Mouse (Mus musculus): ENCODE measurements around the gene Pex6. TPM values are rescaled to one million over a fixed set of nuclear protein-coding genes. Genes with fewer than 3 reads are reported as not detected.

Pex6 gene
- polyA plus RNA-seq (2015; fragmentation: Nextera tagmentation; extraction: Ambion mirVana) = 10.5 and 19.0 TPM in 2 replicates

- Histone ChIP-seq H3K36me3 (peaks cover 24% of the 10 kb centered on the region), H3K4me1 (replicated peaks) (peaks cover 16% of the 10 kb centered on the region), H3K9me3 (replicated peaks) (no peaks in the 10 kb centered on the region), H3K9ac (peak within 1 kb of the TSS; percentile 78), H3K4me3 (peak within 1 kb of the TSS; percentile 98), H3K27ac (peak within 1 kb of the TSS; percentile 80), H3K27me3 (no peaks in the 10 kb centered on the region), H3K4me2 (peak within 1 kb of the TSS; percentile 90)
- peak; percentile 90 for ATAC-seq (replicated peaks; ENCODE audit: insufficient number of reproducible peaks, insufficient read depth, low FRiP score, low read depth)
- 7% methylated on average over 36 of the region's 36 CpGs for WGBS
Observed at GRCm38 (mm10) chr17:46710959-46711597, at the start of gene Pex6. TSS of gene Pex6 (plus strand) at chr17:46711463.

DNA sequence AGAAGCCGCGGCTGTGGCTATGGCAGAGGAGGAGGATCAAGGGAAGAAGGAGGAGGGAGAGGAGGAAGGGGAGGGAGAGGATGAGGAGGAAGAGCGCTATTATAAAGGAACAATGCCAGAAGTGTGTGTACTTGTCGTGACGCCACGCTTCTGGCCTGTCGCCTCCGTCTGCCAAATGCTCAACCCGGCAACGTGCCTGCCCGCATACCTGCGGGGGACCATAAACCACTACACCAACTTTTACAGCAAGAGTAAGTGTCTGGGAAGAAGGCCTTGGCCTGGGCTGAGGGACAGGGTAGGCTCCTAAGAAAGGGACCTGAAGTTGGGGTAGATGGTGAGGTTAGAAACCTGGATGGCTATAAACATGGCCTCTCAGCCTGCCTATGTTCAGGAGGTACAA, 49.3 kb upstream of the Pex6 start:
- no peak for ATAC-seq (replicated peaks; ENCODE audit: insufficient number of reproducible peaks, insufficient read depth, low FRiP score, low read depth)
- Histone ChIP-seq H3K27me3 (no peaks in the 10 kb centered on the region), H3K36me3 (peaks cover 91% of the 10 kb centered on the region), H3K4me2 (no peak overlapping the region), H3K4me1 (replicated peaks) (no peaks in the 10 kb centered on the region), H3K4me3 (no peak overlapping the region), H3K9me3 (replicated peaks) (no peaks in the 10 kb centered on the region), H3K27ac (no peak overlapping the region), H3K9ac (no peak overlapping the region)
- 93% methylated on average over 12 of the region's 12 CpGs for WGBS

- Histone ChIP-seq H3K27ac (no peak overlapping the region), H3K4me3 (no peak overlapping the region), H3K9me3 (replicated peaks) (no peaks in the 10 kb centered on the region), H3K4me1 (replicated peaks) (no peaks in the 10 kb centered on the region), H3K4me2 (no peak overlapping the region), H3K36me3 (peaks cover 90% of the 10 kb centered on the region), H3K9ac (no peak overlapping the region), H3K27me3 (no peaks in the 10 kb centered on the region)
- WGBS = 82% methylated on average over 5 of the region's 5 CpGs
- ATAC-seq (replicated peaks; ENCODE audit: insufficient number of reproducible peaks, insufficient read depth, low FRiP score, low read depth) = no peak
Observed at GRCm38 (mm10) chr17:46662730-46663129, 48.5 kb upstream of the Pex6 start.

DNA sequence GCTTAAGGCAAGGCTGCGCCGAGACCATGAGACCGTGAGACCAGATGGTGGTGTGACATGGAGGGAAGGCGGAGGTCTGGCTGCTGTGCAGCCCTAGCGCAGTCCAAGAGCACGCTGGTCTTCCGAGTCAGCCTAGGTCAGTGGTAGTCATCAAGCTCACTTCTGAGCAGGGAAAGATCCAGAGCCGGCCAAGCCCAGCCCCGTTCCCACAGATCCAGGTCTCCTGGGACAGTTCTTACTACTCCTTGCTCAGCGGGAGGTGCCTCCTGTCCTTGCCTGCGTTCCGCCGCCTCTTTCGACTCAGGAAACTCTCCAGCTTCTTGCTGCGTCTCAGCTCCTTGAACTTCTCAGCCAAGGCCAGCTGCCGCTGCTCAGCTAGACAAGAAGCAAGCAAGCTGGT, 43.6 kb upstream of the Pex6 start:
- WGBS = 75% methylated on average over 16 of the region's 16 CpGs

GRCm38 (mm10) chr17:46669911-46670310, 41.4 kb upstream of the Pex6 start:
- Histone ChIP-seq H3K27me3 (no peaks in the 10 kb centered on the region), H3K27ac (no peak overlapping the region), H3K4me1 (replicated peaks) (peaks cover 18% of the 10 kb centered on the region), H3K4me3 (no peak overlapping the region), H3K36me3 (peaks cover 49% of the 10 kb centered on the region), H3K9ac (no peak overlapping the region), H3K4me2 (no peak overlapping the region), H3K9me3 (replicated peaks) (no peaks in the 10 kb centered on the region)
- 94% methylated on average over 10 of the region's 10 CpGs for WGBS
- ATAC-seq (replicated peaks; ENCODE audit: insufficient number of reproducible peaks, insufficient read depth, low FRiP score, low read depth) = no peak

More for the DNA sequence above, 43.6 kb upstream of the Pex6 start:
- Histone ChIP-seq H3K4me3 (no peak overlapping the region), H3K27me3 (no peaks in the 10 kb centered on the region), H3K27ac (no peak overlapping the region), H3K4me1 (replicated peaks) (peaks cover under 1% of the 10 kb centered on the region; the same call in 1 of the 2 replicates), H3K9me3 (replicated peaks) (no peaks in the 10 kb centered on the region), H3K9ac (no peak overlapping the region), H3K4me2 (no peak overlapping the region), H3K36me3 (peaks cover 67% of the 10 kb centered on the region)
- ATAC-seq (replicated peaks; ENCODE audit: insufficient number of reproducible peaks, insufficient read depth, low FRiP score, low read depth) = no peak

GRCm38 (mm10) chr17:46673850-46674529, 37.3 kb upstream of the Pex6 start, which contains the start of gene Rrp36:
TSS of gene Rrp36 (minus strand) at chr17:46674352.
- Histone ChIP-seq H3K9me3 (replicated peaks) (no peaks in the 10 kb centered on the region), H3K27me3 (no peaks in the 10 kb centered on the region), H3K27ac (peak within 1 kb of the TSS; percentile 83), H3K4me2 (peak within 1 kb of the TSS; percentile 85), H3K4me3 (peak within 1 kb of the TSS; percentile 85), H3K9ac (peak within 1 kb of the TSS; percentile 85), H3K36me3 (peaks cover 49% of the 10 kb centered on the region), H3K4me1 (replicated peaks) (peaks cover 36% of the 10 kb centered on the region)
- peak; percentile 85 for ATAC-seq (replicated peaks; ENCODE audit: insufficient number of reproducible peaks, insufficient read depth, low FRiP score, low read depth)
- 0% methylated on average over 43 of the region's 43 CpGs for WGBS

- WGBS = 20% methylated on average over 15 of the region's 15 CpGs
- ATAC-seq (replicated peaks; ENCODE audit: insufficient number of reproducible peaks, insufficient read depth, low FRiP score, low read depth) = peak; percentile 3; the same call in 1 of the 2 replicates
Observed at GRCm38 (mm10) chr17:46674530-46675283, 36.6 kb upstream of the Pex6 start.

DNA sequence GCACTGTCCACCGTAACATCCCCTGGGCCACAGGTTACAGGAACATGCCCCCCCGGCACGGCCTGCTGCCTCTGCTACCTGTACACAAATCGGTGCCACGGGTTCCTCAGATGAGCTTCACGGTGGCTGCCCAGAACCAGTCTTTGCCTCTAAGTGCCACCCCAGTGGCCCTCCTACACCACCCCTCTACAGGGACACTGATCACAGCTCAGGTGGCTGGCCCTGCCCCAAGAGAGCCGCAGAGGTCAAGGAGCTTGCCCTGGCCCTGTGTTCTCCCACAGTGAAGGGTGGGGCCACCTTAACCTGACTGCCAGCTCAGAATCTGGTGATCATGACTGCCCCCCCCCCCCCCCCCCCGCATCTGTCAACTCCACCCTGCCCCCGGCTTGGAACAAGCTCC, 32.8 kb upstream of the Pex6 start, which contains the start of gene Mea1:
Gene Mea1 (plus strand): TSS at position 378 of the 400 bp plus-strand sequence.
- ATAC-seq (replicated peaks; ENCODE audit: insufficient number of reproducible peaks, insufficient read depth, low FRiP score, low read depth) = no peak
- Histone ChIP-seq H3K9me3 (replicated peaks) (no peaks in the 10 kb centered on the region), H3K36me3 (peaks cover 37% of the 10 kb centered on the region), H3K4me3 (peak within 1 kb of the TSS; percentile 99), H3K9ac (peak within 1 kb of the TSS; percentile 83), H3K4me2 (peak within 1 kb of the TSS; percentile 74), H3K27ac (peak within 1 kb of the TSS; percentile 98), H3K4me1 (replicated peaks) (peaks cover 43% of the 10 kb centered on the region), H3K27me3 (no peaks in the 10 kb centered on the region)
- 80% methylated on average over 7 of the region's 9 CpGs for WGBS

More at GRCm38 (mm10) chr17:46674530-46675283, 36.6 kb upstream of the Pex6 start:
- peaks cover 43% of the 10 kb centered on the region for H3K4me1 ChIP-seq (replicated peaks)
- no peaks in the 10 kb centered on the region for H3K9me3 ChIP-seq (replicated peaks)
- peaks cover 42% of the 10 kb centered on the region for H3K36me3 ChIP-seq
- peak overlapping the region; percentile 85 for H3K4me2 ChIP-seq
- H3K4me3 ChIP-seq = peak overlapping the region; percentile 85
- no peaks in the 10 kb centered on the region for H3K27me3 ChIP-seq
- H3K27ac ChIP-seq = peak overlapping the region; percentile 83
- peak overlapping the region; percentile 85 for H3K9ac ChIP-seq

DNA sequence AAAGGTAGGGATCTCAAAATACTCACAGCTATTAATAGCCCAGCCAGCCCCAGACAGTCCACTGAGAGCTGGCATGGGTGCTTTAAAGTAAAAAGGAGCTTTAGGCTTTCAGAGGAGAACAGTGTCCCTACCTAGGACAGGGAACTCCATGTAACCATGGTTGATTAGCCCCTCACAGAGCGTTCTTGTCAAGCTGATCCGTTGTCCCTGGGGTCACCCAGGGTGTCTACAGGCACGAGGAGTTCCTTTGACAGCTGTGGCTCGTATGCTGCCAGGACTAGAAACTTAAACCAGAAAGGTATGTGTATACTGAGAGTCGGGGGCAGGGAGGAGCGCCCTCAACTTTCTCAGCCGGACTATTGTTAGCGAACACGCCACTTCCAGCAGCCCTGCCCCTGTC, 32.4 kb upstream of the Pex6 start:
- Histone ChIP-seq H3K4me3 (peak overlapping the region; percentile 99), H3K27me3 (no peaks in the 10 kb centered on the region), H3K27ac (peak overlapping the region; percentile 98), H3K4me1 (replicated peaks) (peaks cover 40% of the 10 kb centered on the region), H3K4me2 (peak overlapping the region; percentile 74), H3K9ac (peak overlapping the region; percentile 83), H3K9me3 (replicated peaks) (no peaks in the 10 kb centered on the region), H3K36me3 (peaks cover 42% of the 10 kb centered on the region)
- WGBS = 15% methylated on average over 9 of the region's 9 CpGs
- ATAC-seq (replicated peaks; ENCODE audit: insufficient number of reproducible peaks, insufficient read depth, low FRiP score, low read depth) = no peak

DNA sequence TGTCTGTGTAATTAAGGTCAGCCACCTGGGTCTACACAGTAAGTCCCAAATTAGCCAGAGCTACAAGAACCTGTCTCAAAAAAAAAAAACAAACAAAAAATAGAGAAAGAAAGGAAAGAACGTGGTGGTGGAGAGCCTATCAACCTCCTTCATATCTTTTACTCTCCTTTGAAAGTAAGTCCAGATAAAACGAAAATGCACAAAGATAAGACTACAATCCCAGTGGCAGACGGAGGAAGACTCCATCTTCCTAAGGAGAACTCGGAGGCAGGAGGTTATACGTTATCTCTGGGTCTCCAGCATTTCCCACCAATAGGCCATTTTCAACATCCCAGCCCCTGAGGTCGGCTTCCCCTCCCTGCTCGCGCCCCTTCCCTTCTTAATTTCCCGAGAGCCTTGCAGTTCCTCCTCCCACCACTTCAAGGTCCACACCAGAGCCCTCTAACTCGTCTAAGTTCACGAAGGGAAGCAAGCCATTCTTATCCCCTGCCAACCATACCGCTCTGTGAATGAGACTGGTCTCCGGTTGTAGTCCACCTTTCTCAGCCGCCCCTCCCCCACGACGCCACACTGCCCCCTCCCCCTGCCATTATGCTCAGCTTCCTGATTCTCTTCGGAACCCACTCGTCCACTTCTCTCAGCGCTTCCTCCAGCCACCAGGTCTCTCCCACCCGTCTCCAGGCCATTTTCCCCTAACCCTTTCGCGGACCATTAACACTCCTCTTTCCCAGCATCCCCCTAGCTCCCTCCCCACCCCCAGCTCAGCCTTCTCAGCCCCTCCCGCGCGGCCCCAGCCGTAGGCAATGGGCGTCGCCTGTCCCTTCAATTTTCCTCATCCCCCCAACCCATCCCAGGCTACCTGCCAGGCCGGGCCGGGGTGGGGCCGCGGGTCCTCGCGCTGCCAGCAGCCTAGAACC, 31.2 kb upstream of the Pex6 start:
- Histone ChIP-seq H3K27ac (peak overlapping the region; percentile 98), H3K36me3 (peaks cover 49% of the 10 kb centered on the region), H3K4me2 (peak overlapping the region; percentile 74), H3K27me3 (no peaks in the 10 kb centered on the region), H3K4me3 (peak overlapping the region; percentile 99), H3K4me1 (replicated peaks) (peaks cover 32% of the 10 kb centered on the region), H3K9me3 (replicated peaks) (no peaks in the 10 kb centered on the region), H3K9ac (peak overlapping the region; percentile 83)
- under 1% methylated on average over 34 of the region's 34 CpGs for WGBS
- ATAC-seq (replicated peaks; ENCODE audit: insufficient number of reproducible peaks, insufficient read depth, low FRiP score, low read depth) = peak; percentile 3; the same call in 1 of the 2 replicates

All from heart, embryonic 15.5 days (tissue).